Mouse (Mus musculus) frontal cortex, postnatal 36 days (tissue): ENCODE measurements at regions not wholly inside any gene's neighbourhood (a gene's known extent, or its start where the extent isn't known, plus 50 kb on each side); places are given as distances from the start of the nearest gene placed in this dataset.
A peak's percentile ranks its signal among the peaks of the same experiment; 100 is the strongest.

Experiments used
- DNase-seq, 2 experiments: peaks; one replicate each; pipeline ENCODE4 v3.0.0; 2022; ENCODE audit warnings: low spot score in 2 of 2

DNA sequence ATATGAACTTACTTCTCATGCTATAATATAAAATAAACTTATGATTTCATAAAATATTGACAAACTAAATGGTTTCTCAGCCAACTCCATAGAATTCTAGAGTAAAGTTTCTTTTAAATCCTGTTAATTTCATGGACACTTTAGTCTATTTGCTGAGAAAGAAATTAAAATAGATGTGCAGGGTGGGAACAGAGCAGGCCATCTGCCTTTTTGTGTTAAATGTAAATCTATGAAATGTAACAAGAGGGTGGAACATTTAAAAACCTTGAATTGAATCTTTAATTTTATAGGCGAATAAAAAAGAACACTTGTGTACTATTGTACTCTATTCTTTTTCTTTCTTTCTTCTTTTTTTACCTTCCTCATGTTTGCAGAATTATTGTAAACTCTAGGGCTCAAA lies 1050.7 kb downstream of the Tbl1xr1 start:
- DNase-seq: peak in 1 of 2 experiments; percentile 41

- no peak for DNase-seq
These were observed 1059.1 kb downstream of the Tbl1xr1 start for GRCm38 (mm10) chr3:23135551-23135950.

GRCm38 (mm10) chr3:23138932-23139331 lies 1062.5 kb downstream of the Tbl1xr1 start:
- DNase-seq: no peak

DNA sequence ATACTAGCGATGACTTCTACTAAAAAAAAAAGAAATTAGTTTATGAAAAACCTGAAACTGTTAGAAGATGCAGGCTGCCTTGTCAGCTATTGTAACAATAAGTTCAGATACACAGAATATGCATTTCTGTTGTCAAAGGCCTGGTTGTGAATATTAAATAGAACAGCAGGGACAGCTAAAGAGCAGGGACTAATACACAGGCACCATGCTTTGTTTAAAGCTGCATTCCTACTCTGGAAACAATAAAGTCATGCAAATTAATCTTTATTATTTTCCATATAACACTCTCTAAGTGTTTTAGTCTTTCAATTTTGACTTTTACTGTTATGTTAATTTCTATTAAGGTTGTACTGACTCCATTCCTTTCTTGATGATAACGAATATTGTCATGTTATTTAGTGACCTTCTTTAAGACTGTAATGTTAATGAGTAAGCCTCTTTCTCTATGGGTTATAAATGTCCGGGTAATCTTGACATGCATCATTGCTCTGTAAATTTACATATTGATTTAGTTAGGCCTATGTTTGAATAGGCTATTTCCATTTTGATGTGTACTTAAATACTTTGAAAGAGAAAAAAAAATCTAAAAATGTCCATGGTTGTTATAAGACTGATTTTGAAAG lies 1088.5 kb downstream of the Tbl1xr1 start:
- DNase-seq: no peak

GRCm38 (mm10) chr3:23183393-23183792 lies 1106.9 kb downstream of the Tbl1xr1 start:
- DNase-seq: peak in 1 of 2 experiments; percentile 29

DNA sequence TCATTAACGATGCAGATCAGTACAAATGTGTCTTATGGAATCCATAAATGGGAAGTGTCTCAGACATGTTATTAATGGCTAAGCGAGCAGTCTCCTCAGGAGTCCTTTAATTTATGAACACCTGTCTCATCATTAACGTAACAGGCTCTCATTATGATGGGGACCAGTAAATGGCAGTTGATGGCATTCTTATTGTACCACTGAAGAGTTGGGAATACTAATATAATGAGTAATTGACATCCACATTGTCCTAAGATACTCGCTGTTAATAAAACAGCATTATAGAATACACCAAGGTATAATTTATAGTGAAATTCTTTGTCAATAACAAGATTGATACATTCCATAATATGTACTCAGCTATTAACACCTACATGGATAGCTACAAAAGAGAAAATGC lies 1112.0 kb downstream of the Tbl1xr1 start:
- no peak for DNase-seq

DNA sequence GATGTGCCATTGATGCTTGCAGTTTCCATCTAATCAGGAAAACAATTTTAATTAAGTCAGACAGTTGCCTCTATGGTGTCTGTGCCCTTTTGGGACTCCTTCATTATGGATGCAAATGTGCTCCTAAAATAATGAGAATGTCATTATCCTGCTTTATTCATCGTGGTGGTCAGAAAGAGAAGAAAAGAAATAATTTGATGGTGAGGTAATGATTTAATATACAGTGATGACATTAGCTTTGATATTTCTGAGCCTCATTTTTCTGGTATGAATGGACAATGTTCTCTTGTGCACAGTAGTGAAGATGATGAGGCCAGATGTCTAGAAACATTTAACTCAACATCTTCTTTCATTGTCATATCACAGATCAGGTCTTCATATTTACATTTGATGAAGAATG lies 1123.6 kb downstream of the Tbl1xr1 start:
- no peak for DNase-seq

GRCm38 (mm10) chr3:23214427-23214826 lies 1138.0 kb downstream of the Tbl1xr1 start:
- no peak for DNase-seq

DNA sequence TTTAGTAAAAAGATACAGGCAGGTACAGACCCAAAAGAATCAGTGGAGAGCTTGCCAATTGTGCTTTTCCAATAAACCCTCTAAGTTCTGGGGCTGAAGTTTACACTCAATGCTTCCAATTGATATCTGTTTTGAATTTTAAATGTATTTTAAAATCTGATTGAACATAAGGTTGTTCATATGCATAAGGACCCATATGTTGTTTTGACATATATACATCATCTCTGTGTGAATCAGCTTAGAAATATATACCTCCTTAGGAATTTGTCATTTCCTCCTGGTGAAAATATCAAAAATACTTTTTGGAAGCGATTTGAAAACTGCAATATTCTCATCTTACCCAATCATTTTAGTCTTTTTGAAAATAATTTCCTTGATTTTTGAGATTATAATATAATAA lies 1140.3 kb downstream of the Tbl1xr1 start:
- DNase-seq: no peak

GRCm38 (mm10) chr3:23248291-23248690 lies 1171.8 kb downstream of the Tbl1xr1 start:
- no peak for DNase-seq

DNA sequence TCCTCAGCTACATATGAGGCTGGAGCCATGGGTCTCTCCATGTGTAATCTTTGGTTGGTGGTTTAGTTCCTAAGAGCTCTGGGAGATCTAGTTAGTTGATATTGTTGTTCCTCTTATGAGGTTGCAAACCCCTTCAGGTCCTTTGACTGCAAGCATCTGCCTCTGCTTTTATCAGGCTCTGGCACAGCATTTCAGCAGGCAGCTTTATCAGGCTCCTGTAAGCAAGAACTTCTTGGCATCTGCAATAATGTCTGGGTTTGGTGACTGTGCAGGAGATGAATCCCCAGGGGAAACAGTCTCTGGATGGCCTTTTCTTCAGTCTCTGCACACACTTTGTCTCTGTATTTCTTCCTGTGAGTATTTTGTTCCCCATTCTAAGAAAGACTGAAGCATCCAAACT lies 1175.7 kb downstream of the Tbl1xr1 start:
- no peak for DNase-seq

DNA sequence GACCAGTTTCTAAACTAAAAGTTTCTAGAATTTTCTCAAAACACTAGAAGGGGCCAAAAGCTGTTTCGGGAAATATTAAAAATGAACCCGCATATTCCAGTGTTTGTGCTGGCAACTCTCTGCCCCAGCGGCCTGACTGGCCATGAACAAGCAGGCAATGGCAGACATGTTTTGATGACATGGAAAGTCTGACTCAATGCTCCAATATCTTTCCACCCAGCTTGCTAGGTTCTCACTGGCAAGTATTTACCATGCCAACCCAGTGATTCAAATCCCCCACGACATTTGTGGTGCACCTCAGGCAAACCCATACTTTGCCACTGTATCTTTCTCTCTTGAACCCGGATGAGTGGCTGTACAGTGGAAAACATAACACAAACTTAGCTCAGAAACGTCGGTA lies 1222.4 kb downstream of the Tbl1xr1 start:
- no peak for DNase-seq

DNA sequence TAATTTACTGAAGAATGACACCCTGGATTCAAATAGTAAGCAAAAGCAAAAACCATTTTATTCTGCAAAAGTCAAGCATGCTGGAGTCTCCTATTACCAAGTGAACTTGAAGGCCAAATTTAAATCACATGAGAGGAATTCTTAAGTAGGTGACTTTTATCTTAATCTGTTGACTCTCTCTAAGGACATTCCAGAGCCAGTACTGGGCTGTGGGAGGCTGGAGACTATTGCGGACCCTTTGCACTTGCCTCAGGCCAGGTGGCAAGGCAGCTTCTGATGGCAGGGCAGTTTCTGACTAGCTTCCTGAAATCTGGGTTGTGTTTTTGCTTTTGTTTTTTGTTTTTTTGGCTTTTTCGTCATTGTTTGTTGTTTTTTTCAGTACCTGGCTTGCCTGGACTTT lies 1257.8 kb downstream of the Tbl1xr1 start:
- DNase-seq: no peak

DNA sequence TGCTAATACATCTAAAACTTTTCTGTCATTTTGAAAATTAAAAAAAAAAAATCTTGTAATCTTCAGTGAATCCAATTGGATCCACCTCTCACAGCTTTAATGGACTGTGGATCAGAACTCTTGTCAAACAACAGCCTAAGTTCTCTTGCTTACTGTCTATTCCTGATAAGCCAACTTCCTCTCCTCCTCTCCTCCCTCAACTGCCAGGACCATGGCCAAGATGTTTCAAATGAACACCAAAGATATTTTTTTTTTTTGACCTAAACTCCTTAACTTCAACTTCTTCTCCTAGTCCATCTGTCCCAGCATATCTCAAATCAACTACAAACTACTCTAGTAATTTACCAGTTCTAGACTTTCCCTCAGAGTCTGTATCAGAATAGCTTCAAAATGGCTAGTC lies 1258.5 kb downstream of the Tbl1xr1 start:
- DNase-seq: no peak

DNA sequence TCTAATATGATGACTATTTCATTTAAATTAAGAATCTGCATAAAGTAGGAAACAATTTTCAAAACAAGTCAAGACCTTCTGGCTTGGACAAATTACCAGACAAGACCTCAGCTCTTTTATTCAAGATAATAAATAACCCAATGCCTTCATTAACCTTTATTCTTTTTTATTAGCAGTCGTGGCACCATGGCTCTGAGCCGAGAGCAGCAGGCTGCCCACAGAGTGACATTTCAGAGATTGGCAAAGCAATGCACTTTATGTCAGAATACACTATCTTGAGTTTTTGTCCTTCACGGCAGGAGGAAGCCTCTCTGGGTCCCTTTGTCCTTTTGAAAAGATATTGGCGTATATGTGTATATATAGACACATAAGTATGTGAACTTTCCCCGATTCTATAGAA lies 1297.9 kb downstream of the Tbl1xr1 start:
- DNase-seq: no peak

GRCm38 (mm10) chr3:23404877-23405276 lies 1328.4 kb downstream of the Tbl1xr1 start:
- no peak for DNase-seq

GRCm38 (mm10) chr3:23409431-23409830 lies 1333.0 kb downstream of the Tbl1xr1 start:
- no peak for DNase-seq

- DNase-seq: no peak
These were observed 1350.5 kb downstream of the Tbl1xr1 start for GRCm38 (mm10) chr3:23426956-23427355.

- no peak for DNase-seq
These were observed 1358.6 kb downstream of the Tbl1xr1 start for GRCm38 (mm10) chr3:23435016-23435415.

DNA sequence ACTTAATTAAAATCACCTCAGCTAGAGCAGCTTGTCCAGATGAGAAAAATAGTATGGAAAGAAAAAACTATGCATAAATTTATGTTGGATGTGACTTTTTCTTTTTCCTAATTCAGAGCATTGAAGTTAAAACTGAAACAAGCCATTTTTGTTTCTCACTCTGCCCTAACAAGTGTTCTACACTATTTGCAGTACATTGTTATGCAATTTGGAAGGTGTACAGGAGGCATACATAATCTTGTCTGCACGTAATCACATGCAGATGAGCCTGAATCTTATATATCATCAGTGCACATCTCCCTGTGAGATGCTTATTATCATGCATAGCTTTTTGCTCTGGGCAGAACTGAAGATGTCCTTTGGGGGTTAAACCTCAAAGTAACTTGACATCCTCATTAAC lies 1381.3 kb downstream of the Tbl1xr1 start:
- peak in 1 of 2 experiments; percentile 9 for DNase-seq

DNA sequence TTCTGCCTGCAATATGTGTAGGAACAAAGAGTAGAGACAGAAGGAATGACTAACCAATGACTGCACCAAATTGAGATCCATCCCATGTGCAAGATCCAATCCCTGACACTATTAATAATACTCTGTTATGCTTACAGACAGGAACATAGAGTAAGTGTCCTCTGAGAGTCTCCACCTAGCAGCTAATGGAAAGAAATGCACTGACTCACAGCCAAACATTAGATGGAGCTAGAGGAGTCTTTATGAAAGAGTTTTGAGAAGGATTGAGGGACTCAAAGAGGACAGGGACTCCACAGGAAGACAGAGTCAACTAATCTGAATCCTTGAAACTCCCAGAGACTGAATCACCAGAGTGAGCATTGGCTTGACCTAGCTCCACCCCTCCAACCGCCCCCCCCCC lies 1423.4 kb downstream of the Tbl1xr1 start:
- DNase-seq: no peak

DNA sequence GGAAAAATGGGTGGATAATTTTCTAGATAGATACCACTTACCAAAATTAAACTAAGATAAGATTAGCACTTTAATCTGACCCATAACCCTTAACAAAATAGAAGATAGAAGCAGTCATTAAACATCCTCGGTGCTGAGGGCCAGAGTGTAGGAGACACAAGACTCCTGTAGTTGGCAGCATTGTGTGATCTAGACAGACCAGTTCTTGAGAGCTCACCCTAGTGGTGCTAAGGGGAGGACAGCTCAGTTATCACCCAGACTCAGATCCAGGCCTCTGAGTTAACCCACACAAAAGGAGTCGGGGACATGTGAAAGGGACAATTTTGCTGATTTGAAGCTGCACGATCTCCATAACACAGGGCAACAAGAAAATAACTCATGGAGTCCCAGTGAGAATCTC lies 1471.1 kb downstream of the Tbl1xr1 start:
- no peak for DNase-seq

DNA sequence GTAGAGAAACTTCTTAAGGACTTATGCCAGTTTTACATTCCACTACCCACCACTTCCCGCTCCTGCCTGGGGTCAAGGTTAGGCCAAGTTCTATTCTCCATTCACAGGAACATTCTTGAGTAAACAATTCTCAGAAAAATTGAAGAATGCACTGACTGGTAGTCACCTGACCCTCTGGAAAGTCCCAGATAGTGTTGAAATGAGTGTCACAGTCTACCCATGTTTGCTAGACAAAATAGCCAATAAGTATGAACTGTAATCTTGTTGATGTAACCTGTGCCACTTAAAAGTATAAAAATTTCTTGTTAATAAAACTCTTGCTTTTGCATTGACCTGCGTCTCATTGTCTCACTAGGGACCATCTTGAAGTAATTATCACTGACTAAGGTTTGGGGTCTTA lies 1487.9 kb downstream of the Tbl1xr1 start:
- no peak for DNase-seq

GRCm38 (mm10) chr3:23568806-23569205 lies 1492.4 kb downstream of the Tbl1xr1 start:
- DNase-seq: no peak
